Mouse (Mus musculus): ENCODE results near the gene Rprd1b.

Rprd1b gene

DNA sequence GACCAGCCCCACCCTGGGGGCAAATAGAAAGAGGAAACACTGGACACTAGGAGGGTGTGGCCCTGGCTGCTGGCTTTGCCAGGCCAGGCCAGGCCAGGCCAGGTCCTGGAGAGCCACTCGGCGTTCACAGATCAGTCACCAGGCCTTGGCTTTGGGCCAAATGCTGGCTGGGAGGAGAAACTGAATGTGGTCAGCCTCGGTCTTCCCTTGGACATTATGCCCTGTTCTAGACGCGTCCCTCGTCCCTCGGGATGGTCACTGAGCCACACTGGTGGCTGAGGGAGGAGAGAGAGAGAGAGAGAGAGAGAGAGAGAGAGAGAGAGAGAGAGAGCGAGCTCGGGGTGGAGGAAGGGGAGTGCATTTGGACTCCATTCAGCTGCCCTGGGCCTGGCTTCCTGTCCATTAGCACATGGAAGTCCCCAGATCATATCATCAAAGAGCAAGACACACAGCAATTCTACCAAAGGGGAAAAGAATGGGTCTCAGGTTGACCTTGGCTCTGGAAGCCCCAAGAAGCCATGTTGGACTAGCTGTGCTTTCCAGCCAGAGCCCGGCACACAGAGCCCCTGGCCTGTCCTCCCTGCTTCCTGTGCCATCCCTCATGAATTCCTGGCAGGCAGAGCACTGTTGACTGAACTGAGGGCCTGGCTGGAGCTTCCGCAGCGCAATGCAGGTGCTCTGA lies 93.5 kb downstream of the Rprd1b start:
- in situ Hi-C loops (cut with MboI, MseI) = no loop called here

DNA sequence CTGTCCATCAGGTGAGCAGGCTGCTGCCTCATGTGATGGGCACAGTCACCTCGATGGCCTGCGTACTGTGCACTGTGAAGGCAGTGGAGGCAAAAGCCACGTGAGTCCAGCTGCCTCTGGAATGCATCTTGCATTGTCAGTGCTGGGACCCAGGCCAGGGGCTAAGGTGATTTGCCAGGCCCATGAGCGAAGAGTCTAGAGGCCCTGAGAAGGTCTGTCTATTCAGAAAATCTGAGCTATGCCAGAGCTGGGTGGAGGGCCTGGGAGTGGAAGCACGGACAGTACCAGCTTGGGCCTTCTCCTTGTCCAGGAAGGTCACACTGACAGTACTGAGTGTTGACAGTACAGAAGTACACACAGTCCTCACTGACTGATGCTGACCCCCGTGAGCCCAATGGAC lies 94.5 kb downstream of the Rprd1b start:
- in situ Hi-C loops (cut with MboI, MseI) = no loop called here

DNA sequence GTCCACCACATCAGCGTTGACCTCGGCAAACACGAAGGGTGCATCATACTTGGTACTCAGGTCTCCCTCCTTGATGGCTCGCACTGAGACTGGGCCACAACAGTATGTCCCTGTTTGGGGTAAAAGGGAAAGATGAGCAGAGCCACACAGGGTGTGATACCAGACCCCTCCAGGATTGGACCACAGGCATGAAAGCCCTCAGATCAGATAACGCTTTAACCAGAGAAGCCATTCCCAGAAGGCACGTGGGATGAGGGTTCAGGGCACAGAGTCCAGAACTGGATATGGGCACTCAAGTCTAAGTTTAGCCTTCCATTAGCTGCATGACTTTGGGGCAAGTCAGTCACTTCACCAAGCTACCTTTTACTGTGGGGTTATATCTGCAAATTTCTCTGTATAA lies 98.9 kb downstream of the Rprd1b start:
- in situ Hi-C loops (cut with MboI, MseI) = no loop called here

DNA sequence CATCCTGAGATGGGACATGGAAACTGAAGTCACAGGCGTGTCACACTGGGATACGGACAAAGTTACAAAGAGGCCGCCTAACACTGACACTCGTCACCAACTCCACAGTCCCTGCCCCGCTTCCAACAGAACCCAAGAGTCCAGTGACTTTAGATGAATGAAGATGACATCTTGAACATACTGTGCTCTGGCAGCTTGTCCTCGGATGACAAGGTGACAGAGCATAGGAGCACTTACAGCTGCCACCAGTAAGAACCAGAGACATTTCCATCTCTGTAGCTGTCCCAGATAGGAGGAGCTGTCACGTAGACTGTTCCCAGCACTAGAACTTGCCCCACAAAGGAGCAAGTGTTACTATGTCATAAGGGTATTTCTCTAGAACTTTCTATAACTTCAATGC lies 99.6 kb downstream of the Rprd1b start:
- in situ Hi-C loops (cut with MboI, MseI) = no loop called here

DNA sequence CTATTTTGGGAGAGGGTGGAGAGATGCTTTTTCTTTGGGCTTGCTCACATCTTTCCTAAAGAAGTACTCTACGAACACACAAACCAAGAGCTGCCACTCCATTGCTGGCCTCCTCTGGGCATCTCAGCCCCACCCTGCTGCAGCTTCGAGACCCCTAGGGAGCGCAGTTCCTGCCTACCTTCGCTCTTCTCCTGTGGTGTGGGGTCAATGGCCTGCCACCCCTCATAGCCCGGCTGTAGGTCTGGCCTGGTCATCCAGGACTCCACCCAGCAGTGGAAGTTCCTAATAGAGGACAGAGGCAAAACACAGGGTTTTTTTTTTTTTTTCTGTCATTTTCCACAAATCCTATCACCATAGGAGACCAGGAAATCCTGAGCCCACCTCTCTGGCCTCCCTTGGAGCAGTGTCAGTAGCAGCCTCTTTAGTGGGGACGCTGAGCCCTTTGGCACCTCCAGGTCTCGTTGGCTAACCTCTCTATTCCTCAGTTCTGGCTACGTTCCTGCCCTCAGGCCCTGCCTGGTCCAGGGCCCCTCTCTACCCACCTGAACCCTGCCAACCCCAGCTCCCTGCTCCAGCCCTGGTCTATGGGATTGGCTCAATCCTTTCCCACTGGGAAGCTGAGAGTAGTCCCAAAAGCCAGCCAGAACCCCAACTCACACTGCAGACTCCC lies 100.3 kb downstream of the Rprd1b start:
- in situ Hi-C loops (cut with MboI, MseI) = no loop called here

DNA sequence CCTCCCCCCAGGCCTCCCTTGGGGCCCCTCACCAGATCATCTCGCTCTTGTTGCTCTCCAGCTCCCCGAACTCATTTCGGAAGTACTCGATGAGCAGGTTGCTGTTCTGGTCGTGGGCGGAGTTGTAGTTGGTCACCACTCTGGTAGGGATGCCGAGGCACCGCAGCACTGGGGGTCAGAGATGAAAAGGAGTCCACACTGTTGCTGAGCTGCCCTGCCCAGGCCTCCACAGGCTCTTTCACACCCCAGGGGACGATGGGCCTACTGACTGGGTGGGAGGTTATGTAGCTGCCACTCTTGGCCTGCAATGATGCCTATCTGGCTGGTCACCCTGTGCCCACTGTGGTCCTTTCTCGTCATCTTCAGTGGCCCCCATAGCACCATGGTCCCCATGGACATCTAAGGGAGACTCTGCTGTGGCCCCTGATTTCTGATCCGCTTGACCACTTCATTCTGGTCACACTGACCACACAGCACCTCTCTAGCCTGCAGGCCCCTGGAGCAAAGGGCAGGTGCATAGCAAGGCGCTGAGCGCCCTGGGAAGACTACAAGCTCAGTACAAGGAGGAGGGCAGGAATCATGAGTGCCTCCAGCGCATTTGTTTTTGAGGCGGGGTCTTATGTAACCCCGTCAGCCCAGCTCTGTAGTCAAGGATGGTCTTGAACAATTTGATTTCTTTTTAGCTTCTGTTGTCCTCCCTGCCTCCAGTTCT lies 101.2 kb downstream of the Rprd1b start:
- in situ Hi-C loops (cut with MboI, MseI) = no loop called here

DNA sequence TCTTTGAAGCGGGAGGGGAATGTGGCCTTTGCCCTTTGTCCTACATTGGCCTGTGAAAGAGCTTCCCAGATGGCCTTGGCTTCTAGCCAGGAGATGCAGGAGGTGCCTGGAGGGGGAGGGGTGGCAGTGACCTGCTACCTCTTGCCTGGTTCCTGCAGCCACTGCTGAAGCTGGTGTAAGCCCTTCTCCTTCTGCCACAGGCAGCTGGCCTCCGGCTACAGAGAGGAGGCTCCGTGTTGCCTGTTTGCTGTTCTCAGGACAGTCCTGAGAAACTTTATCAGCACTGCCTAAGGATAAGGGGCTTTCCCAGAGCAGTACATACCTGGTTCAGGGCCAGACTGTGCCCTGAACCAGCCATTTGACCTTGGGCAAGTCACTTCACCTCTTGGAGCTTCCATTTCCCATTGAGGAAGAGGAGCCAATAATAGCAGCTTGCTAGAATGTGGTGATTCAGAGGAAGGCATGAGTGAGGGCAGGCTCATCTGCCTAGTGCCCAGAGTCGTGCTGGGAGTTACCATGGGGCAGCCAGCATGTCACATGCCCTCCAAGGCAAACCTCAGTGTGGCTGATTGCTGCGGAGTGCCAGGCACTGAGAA lies 102.2 kb downstream of the Rprd1b start:
- in situ Hi-C loops (cut with MboI, MseI) = no loop called here

DNA sequence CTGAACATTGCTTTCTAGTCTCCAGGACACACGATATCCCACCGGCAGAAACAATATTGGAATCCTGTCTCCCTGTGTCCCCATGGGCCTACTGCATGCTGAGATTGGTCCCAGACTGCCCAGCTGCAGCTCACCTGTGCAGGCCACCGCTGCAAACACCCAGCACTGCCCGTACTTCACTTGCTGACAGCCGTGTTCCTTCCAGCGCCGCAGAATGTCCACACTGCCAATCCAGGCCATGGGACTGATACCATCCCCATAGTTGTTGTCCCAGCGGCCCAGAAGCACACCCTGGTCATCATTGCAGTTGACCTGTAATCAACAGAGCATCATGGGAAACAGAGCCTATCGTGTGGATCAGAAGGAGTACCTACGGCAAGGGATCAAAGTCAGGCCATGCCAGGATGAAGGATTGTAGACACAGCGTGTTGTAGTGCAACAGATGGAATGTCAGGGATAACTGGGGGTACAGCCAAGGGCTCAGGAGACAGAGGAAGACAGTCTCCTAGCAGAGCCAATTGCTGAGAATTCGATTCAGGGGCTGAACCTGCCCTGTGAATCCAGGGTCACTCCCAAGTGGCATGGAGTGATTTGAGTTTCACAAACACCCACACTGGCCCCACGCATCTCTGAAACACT lies 103.0 kb downstream of the Rprd1b start:
- in situ Hi-C loops (cut with MboI, MseI) = no loop called here

DNA sequence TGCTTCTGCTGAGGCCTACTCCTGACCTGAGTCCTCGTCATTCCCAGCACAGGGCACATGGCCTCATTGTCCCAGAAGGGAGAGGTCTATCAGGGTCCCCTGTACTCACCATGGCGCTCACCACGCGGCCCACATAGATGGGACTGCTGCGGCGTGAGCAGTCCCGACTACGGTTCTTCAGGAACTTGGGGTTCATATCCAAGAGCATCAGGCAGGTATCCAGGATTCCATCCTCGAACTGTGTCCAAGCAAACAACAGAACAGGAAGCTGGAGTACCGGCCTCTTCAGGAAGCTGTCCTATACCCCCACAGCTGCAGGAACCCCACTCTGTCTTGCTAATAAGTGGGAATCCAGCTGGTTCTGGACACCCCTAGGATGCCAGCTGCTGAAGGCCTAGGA lies 104.0 kb downstream of the Rprd1b start:
- in situ Hi-C loops (cut with MboI, MseI) = no loop called here

DNA sequence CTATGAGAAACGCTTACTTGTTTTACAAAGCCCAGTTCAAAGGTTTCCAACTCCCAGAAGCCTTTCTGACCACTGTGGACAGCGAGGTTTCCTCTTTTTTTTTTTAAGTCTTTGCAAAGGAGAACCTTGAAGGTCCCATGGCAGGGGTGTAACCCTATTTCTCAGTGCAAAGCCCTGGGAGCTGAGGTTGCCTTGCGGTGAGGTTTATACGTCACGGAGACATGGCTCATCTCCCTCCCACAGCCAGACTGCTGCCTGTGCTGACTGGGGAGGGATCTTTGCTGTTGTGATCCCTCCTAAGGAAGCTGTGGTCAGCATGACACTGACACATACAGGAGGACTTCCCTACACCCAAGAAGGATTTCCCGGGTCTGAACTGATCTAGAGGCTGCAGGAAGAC lies 104.8 kb downstream of the Rprd1b start:
- in situ Hi-C loops (cut with MboI, MseI) = no loop called here

DNA sequence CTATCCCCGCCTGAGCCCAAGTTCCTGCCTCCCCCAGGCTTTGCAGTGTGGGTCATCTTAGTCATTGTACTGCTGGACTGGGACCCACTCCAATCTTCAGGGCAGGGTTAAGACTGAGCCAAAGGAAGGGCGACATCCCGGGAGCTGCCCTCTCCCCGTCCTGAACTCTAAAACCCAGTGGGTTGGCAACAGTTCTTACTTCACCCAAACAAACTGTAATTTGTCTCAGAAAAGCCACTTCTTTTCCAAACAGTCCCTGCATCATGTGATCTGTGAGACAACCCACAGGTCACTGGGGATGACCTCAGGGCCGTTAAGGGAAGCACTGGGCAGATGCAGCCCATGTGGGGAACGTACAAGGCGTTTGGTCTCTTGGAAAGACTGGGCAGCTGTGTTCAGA lies 107.9 kb downstream of the Rprd1b start:
- in situ Hi-C loops (cut with MboI, MseI) = no loop called here

DNA sequence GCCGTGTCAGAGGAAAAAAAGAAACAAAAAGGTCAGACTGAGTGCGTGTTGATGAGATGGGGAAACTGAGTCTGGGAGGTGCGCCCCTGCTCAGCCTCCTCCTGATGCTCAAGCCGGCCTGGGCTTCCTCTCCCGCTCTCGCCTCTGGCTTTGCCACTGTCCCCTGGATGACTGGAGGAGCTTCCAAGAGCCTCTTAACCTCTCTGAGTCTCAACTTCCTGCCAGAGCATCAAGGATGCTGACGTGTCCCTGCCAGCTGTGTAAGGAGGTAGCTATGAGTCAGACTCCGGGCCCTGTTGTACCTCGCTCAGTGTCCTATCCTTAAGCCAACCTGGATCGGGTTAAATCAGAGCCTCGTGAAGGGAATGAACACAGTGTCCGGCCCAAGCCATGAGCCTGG lies 109.5 kb downstream of the Rprd1b start:
- in situ Hi-C loops (cut with MboI, MseI) = no loop called here

DNA sequence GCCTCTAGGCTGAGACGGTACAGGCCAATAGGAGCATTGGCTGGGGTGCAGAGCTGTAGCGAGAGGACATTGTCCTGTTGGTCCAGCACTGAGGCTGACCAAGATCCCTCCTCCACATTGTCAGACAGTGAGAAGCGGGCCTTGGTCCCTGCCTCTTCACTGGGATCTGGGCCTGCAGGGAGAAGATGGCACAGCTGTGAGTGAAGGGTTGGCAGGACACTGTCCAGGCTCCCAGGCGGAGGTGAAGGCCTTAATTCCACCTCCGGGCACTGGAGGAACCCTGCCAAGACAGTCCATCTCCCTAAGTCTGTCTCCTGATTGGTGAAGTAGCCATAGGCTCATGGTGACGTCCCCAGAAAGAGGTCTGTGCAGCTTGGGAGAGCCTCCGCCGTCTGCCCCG lies 110.5 kb downstream of the Rprd1b start:
- in situ Hi-C loops (cut with MboI, MseI) = no loop called here

DNA sequence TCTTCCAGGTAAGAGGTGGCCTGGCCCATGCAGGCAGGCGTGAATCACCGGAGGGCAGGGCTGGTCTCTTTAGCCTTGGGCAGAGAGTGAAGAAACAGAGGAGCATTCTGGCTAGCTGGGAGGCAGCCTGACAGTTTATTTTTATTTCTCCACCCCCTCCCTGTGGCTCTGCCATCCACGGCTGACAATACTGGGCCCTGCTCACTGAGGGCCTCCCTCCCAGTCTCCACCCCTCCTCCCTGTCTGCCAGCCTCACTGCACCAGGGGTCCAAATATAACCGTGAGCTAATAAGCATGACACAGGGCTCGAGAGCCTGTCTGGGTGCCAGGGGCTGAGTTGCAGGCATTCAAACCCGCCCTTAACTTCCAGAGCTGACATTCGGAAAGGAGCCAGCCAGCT lies 111.3 kb downstream of the Rprd1b start:
- in situ Hi-C loops (cut with MboI, MseI) = no loop called here

DNA sequence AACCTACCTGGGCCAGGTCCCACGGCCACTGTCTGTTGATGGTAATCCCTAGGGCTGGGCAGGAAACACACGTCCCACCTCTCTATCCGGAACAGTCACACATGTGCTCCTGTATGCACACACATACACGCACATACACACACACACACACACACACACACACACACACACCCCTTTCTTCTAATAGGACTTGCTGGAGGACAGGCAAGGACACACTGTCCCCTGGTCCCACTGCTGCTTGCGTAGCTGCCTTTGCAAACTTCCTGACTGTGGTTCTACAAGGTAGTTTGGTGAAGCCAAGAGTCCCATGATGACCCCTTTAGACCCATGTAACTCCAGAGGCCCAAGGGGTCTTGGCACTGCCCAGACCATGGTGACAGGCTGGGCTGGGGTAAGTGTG lies 112.4 kb downstream of the Rprd1b start:
- in situ Hi-C loops (cut with MboI, MseI) = no loop called here

DNA sequence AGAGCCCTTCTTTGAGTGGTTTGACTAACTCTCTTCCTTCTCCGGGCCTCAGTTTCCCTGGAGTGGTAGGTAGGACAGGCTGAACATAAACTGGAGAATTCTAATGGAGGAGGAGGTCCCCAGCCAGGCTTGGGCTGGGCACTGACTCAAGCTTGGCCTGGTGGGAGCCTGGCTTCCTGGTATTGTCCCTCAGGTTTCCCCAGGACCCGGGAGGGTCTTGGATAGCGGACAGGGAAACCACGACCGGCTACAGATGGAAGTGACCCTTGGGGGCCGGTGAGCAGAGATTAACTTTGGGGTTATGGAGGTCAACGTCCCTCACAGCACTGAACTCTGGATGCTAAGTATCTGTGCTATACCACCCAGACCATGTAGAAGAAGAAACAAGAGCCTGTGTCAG lies 113.0 kb downstream of the Rprd1b start:
- in situ Hi-C loops (cut with MboI, MseI) = no loop called here

DNA sequence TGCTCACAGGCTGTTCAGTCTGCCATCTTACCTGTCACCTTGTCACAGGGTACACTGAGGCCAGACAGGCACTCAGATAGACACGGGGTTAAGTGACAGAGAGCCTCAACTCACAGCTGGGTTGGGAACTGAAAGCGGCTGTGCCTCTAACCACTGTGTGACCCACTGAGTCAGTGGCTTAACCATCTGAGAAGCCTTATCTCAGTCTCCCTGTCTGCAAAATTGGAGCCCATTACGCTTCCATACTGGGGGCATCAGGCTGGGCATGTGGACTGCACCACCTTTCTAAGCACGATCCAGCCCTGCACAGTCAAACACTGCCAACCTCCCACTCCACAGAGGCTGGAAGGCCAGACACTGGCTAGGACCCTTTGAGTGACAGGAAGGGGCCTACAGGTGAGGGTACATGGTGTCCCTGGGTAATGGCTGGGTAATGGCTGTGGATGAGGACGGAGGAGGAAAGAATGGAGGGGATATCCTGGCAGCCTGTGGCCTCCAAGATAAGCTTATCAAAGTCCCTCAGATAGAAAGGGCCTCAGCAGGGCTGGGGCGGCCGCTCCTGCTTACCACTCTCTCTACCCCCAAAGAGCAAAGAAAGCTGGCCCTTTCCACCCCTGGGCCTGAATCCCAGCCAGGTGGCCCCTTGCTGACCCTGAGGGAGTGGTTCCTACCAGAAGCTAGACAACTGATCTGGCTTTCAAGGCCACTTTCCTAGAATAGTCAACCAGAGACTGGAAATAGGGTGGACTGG lies 113.6 kb downstream of the Rprd1b start:
- in situ Hi-C loops (cut with MboI, MseI) = no loop called here

DNA sequence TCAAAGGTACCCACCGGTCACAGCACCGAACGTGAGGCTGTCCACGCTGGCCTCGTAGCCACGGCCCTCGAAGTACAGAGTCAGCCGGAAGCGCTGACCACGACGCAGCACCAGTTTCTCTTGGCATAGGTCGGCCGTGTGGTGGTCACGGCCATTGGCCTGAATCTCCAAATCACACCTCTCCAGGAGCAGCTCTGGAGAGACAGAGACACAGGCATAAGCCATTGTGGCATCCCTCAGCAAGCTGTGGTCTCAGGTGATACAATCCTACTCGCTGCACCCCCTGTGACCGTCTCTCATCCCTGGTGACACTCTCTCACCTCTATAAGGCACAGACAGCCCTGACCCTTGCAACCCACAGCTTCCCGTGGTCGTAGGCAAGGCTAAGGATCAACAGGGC lies 114.7 kb downstream of the Rprd1b start:
- in situ Hi-C loops (cut with MboI, MseI) = no loop called here

DNA sequence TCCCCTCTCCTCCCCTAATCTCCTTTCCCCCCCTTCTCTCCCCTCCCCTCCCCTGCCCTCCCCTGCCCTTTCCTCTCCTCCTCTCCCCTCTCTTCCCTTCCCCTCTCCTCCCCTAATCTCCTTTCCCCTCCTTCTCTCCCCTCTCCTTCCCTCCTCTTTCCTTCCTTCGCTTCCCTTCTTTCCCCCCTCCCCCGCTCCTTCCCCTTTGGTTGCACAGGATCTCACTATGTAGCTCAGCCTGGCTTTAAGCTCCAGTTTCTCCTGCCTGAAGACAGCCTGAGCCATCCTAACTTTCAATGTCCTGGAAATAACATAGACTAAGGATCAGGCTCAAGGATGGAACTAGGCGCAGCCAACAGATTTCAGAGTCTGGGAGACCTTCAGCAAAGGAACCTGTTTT lies 115.5 kb downstream of the Rprd1b start:
- in situ Hi-C loops (cut with MboI, MseI) = no loop called here

DNA sequence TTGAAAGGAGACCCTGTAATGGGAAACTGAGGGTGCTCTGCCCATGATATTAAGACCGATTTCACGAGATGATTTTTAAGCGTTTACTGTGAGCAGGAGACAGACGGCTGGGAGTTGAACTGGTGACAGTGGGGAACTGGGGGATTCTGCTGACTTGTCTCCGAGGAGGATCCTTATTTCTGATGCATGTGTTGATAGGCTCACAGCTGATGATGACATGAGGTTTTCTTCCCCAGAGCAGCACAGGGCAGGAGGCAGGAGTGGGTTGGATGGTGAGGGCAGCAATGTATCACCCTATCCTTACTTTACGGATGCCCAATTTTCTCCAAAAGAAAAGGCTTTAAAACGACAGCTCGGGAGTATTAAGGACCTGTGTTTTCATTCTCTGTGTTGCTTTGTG lies 116.0 kb downstream of the Rprd1b start:
- in situ Hi-C loops (cut with MboI, MseI) = no loop called here

DNA sequence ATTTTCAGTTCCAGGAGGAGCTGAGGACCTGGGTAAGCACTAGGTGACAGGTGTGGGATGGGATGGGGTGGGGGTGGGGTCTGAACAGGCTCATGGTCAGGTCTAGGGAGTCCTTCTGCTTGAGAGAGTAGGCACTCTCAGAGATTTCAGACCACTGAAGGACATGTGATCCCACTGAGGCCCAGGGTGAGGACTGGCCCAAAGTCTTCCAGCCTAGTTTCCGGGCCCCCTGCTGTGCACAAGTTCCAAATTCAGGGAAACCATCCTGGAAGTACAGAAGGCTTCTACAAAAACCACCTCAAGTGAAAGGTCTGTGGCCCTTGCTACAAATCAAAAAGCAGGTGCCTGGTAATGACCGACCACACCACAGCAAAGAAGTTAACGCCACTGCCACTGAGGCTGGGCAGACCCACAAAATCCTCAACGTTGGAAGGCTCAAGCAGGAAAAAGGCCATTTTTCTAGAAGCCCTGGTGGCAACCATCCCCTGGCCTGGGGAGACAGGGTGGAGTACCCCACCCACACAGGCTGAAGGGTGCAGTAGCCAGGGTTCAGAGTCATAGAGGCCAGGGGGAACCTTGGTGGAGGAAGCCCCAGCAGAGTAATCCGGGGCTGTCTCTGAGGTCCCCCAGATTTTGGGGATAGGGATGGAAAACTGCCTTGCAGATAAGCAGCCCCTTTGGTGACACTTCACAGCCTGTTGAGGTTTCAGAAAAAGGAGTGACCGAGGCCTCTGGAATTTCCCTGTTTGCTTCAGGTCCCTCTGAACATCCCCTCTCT lies 116.6 kb downstream of the Rprd1b start:
- in situ Hi-C loops (cut with MboI, MseI) = no loop called here

All from T-helper 2 cell (primary cell).